Mouse (Mus musculus) lung, postnatal 14 days (tissue): ENCODE results near the gene Samd4.

Experiments
- DNase-seq: peaks from one replicate; pipeline ENCODE4 v3.0.0; 2021

The Samd4 gene

DNA sequence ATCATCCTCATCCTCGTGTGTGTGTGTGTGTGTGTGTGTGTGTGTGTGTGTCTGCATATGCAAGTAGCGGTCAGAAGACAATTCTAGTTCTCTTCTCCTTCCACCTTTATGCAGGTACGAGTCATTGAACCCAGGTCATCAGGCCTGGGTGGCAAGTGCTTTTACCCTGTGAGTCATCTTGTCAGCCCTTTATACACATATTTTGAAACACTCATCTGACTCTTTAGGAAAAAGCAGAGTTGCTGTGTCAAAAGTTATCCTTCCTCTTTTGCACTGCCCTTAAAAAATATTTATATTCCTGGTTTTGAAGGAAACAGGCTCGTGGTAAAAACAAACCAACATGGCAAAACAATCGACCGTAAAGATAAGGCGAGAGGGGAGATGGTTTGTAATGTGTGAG is 29.8 kb downstream of the Samd4 start:
- DNase-seq = no peak

- no peak for DNase-seq
These were observed 31.7 kb downstream of the Samd4 start for GRCm38 (mm10) chr14:46914356-46914755.

- no peak for DNase-seq
These were observed 32.9 kb downstream of the Samd4 start for GRCm38 (mm10) chr14:46915555-46915954.

DNA sequence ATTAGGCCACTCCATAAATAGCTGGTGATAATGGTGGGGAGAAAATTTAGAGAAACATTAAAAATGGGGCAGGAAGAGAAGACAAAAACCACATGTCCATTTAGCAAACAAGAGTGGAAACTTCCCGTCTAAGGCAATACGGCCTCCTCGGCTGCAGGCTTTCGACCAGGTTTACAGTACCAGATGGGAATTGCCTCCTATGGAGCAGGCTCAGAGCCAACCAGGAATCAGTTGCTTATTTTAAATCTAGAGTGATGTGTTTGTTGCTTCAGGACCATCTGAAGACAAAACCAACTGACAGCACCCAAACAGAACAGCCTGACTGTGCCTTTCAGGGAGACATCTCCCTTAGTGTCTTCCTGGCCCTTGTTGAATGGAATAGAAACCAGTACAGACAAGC is 33.9 kb downstream of the Samd4 start:
- DNase-seq = no peak

GRCm38 (mm10) chr14:46917136-46917535 is 34.5 kb downstream of the Samd4 start:
- DNase-seq = no peak

- DNase-seq = no peak
These were observed 34.9 kb downstream of the Samd4 start for GRCm38 (mm10) chr14:46917581-46917980.

GRCm38 (mm10) chr14:46920496-46920895 is 37.8 kb downstream of the Samd4 start:
- DNase-seq = no peak

DNA sequence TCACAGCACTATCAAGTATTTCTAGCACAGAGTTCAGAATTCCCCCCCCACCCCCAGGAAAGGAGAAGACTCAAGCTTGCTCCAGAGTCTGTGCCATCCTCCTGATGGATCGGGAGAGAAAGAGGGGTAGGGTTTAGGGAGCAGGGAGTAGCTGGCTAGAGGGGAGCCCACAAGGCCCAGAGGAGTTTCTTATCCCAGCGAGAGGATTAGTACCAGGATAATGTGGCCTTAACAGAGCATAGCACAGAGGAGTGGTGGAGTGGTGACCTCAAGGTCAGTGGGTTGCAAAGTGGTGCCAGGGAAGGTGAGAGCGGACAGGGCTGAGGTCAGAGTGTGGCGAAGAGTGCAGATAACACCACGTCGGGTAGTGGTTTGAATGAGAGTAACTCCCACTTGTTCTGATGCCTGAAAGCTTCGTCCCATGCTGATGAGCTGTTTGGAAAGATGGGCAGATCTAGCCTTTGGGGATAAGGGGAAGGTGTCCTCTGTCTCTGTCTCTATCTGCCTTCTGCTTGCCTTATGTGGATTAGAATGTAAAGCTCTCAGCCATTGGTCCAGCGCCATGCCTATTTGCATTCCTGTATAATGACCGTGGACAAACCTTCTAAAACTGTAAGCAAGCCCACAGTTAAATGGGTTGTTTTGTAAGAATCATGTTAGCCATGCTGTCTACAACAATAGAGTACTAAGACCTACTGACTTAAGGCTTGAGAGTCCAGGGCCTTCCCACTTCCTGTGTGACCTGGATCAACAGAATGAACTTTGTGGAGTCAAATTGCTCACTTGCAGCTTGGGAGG is 38.7 kb downstream of the Samd4 start:
- DNase-seq = no peak

- DNase-seq = peak; percentile 63
These were observed 41.3 kb downstream of the Samd4 start for GRCm38 (mm10) chr14:46923931-46924330.

DNA sequence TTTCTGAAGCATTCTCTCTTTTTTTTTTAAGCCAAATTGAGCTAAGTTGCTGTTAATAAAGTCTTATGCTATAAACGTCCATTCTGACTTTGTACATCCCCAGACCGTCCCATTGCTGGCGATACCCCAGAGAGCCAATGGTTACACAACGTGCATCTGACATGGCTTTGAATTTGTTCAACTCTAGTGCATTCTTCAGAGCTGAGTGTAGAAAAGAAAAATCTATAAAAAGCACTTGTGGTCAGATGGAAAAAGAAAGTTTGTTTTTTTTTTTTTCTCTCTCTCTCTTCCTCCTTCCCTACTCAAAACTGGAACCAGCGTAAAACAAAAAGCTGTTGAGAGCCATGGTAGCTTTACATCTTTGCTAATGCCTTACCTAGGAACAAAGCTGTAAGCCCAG is 41.8 kb downstream of the Samd4 start:
- peak; percentile 49 for DNase-seq

GRCm38 (mm10) chr14:46928556-46928955 is 45.9 kb downstream of the Samd4 start:
- DNase-seq = no peak

DNA sequence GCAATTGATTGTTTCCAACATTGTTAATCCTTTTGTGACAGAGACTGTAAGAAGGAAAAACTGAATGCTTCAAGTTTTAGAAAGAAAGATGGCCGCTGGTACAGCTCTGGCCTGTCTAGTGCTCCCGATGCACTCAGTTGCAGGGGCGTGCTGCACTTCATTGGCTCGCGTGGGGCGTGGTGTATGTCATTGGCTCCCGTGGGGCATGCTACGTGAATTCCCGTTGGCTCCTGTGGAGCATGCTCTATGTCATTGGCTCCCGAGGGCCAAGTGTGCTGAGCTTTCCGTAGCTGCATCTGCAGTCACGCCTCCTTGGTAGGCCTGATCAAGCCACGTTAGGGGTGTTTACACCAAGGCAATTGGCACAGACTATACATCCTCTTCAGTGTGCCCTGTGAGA is 49.5 kb downstream of the Samd4 start:
- no peak for DNase-seq

DNA sequence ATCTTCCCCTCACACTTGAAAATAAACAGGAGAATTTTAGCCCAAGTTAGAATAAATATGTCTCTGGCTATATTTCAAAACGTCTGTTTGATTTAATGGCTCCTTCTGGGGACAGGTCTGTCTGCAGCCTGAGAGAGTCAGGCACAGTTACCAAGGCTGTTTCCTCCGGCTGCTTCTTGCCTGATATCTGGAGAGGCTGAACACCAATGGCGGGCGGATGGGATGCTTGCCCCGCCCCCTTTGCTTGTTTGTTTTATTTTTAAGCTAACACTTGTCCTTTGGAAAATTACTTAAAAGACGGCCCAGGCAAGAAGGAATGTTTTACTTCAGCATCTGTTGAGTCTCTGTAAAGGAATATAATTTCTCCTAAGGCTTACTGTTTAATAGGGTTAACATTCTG is 50.1 kb downstream of the Samd4 start:
- DNase-seq = peak; percentile 45

GRCm38 (mm10) chr14:46941077-46941476 is 58.4 kb downstream of the Samd4 start:
- no peak for DNase-seq

DNA sequence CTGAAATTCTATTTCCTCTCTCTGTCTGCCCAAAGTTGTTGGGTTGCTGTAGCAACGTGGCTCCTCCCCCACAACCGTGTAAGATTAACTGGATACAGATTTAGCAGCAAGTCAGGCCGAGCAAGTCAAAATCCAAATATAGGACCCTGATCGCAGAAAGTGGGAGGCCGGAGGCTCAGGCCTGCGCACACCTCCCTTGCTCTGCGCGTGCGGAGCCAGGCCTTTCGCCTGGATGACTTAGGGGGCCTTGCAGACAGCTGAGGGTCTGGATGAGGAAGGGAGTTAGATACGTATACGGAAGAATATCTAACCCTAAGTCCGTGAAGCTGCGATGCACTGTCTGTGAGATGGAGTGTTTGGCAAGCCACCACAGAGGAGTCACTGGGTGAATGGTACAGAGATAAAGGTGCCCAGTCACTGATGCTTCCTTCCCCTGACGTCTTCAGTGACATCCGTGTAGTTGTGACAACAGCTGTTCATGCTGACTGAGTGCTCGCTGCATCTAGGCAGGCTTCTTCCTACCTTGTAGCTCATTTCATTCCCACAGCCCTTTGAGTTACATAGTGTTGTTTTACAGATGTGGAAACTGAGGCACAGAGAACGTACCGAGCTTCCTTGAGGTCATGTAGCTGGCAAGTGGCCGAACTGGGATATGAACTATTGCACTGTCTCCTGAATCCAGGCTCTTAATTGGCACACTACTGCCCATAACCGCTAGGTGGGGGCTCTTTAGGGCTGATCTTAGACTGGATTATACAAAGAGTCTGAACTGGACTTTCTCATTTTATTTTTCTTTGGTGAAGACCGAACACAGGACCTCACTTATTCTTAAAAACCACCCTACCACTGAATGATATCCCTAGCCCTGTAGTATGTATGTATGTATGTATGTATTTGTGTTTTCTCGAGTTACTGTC is 59.5 kb downstream of the Samd4 start:
- peak; percentile 37 for DNase-seq

DNA sequence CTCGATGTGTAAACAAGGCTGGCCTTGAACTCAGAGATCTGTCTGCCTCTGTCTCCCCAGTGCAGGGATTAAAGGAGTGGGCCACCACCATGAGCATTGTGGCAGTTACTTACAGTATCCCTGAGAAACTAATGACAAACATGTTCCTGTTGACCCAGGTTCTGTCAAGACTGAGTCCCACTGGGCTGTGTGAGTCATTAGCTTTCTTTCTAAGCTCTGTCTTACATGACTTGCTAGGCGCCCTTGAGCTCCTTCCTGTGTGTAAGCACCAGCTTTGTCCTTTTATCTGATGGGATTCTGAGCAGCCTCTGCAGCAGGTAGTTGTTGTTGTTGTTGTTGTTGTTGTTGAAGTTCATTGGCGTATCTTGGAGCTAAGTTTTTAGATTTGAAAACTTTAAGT is 61.8 kb downstream of the Samd4 start:
- DNase-seq = no peak

- DNase-seq = no peak
These were observed 63.3 kb downstream of the Samd4 start for GRCm38 (mm10) chr14:46945903-46946490.

DNA sequence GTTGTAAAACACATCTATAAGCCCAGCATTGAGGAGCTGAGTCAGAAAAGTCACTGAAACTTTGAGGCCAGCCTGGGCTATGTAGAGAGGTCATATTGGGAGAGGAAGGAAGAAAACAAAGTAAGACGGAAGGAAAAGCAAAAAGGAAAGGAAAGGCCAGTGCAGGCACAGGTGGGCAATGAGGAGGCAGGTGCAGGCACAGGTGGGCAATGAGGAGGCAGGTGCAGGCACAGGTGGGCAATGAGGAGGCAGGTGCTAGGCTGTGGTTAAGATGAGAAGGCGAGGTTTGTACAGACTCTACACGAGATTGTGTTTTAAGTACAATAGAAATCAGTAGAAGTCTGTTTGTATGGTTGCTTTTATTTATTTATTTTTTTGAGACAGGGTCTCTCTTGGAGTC is 65.0 kb downstream of the Samd4 start:
- DNase-seq = no peak

DNA sequence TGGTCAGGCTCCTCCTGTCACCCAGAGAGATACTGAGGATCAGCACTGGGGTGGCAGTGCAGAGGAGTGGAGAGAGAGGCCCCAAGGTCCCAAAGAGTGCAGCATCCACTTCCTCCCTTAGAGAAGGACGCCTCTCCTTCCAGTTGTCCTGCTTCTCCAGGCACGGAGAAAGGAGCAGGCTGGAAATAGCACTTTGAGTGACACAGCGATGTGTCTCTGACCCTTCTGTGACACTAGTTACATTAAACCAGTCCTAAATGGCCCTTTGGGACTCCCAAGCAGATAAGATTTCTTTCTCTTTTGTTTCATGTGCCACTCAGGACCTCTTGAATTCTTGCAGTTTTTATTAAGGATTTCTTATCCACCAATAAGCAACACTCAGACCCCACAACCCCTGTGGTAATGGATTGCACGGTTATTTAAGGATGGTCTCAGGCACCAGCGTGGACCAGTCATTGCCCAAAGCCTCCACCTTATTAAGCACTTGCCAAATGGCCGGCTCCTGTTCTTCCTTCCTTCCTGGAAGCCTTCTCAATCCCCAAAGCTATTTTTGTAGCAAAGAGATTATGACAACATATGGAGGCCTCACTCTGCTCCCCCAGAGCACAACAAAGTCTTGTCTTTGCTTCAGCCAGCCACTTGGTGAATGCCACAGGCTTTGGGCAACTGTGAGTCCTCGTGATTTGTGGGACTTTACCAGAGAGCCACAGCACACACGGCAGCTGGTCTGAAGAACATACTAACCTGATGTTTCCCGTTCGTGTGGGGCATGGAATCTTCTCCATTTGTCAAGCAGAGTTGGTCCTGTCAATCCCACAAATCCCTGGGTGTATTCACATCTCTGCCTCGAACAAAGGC is 68.1 kb downstream of the Samd4 start:
- DNase-seq = no peak

GRCm38 (mm10) chr14:46952264-46952663 is 69.6 kb downstream of the Samd4 start:
- DNase-seq = no peak

DNA sequence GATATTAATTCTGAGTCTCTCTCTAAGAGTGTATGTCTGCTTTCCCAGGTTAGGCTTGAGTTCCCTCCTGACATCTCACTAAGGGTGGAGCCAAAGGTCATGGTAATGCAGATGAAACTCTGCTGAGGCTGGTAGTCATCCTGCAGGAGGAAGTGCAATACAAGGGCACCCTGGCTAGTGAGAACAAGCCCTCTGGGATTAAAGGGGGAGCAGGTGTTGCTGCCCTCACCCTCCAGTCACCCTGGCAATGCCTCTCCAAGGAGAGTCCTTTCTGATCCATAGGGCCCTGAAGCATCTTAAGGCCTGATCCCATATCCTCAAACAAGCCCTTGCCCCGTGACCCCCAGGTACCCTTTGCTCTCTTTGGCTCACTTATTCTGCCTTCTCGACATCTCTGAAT is 72.5 kb downstream of the Samd4 start:
- DNase-seq = no peak

- peak; percentile 34 for DNase-seq
These were observed 73.0 kb downstream of the Samd4 start for GRCm38 (mm10) chr14:46955574-46956043.

- DNase-seq = no peak
These were observed 73.5 kb downstream of the Samd4 start for GRCm38 (mm10) chr14:46956121-46956520.
